Mouse (Mus musculus) MEL (cell line): Measurements from ENCODE around the gene Man1c1.

Experiments used
- CHD1 ChIP-seq: IDR thresholded peaks from 2 replicates; pipeline ENCODE4 v1.6.1; 2012; ENCODE audit warnings: low read depth, mild to moderate bottlenecking, inconsistent platforms, low read length, improper control_type of control experiment
- CTCF ChIP-seq, 3 experiments: IDR thresholded peaks in 2 of 3; conservative IDR thresholded peaks in 1 of 3; 2 replicates each; pipeline ENCODE4 v1.5.1; 2011 to 2012; ENCODE audit warnings: low read length in 3 of 3, low read depth in 2 of 3, mild to moderate bottlenecking in 2 of 3, improper control_type of control experiment in 1 of 3, inconsistent platforms in 1 of 3, mixed read lengths in 1 of 3, moderate library complexity in 1 of 3; ENCODE audit not compliant: control insufficient read depth in 1 of 3, insufficient read depth in 1 of 3, poor library complexity in 1 of 3, severe bottlenecking in 1 of 3
- EP300 ChIP-seq, 2 experiments: IDR thresholded peaks; 2 replicates each; pipeline ENCODE4 v1.6.1; 2011; ENCODE audit warnings: improper control_type of control experiment in 2 of 2, low read length in 2 of 2, low read depth in 1 of 2, mild to moderate bottlenecking in 1 of 2
- GABPA ChIP-seq: IDR thresholded peaks from 2 replicates; pipeline ENCODE4 v1.6.1; 2012; ENCODE audit warnings: low read depth, mild to moderate bottlenecking, inconsistent platforms, low read length, improper control_type of control experiment, moderate library complexity
- JUND ChIP-seq: IDR thresholded peaks from 2 replicates; pipeline ENCODE4 v1.6.1; 2011; ENCODE audit warnings: low read depth, mild to moderate bottlenecking, improper control_type of control experiment, low read length
- MXI1 ChIP-seq: IDR thresholded peaks from 2 replicates; pipeline ENCODE4 v1.6.1; 2011; ENCODE audit warnings: mild to moderate bottlenecking, low read depth, low read length, improper control_type of control experiment
- RAD21 ChIP-seq: IDR thresholded peaks from 2 replicates; pipeline ENCODE4 v1.6.1; 2011; ENCODE audit warnings: mild to moderate bottlenecking, low read depth, low read length, improper control_type of control experiment
- TCF12 ChIP-seq: IDR thresholded peaks from 2 replicates; pipeline ENCODE4 v1.6.1; 2014; ENCODE audit warnings: low read depth, mild to moderate bottlenecking, inconsistent platforms, low read length, improper control_type of control experiment, moderate library complexity
- ZKSCAN1 ChIP-seq: IDR thresholded peaks from 2 replicates; pipeline ENCODE4 v1.6.1; 2012; ENCODE audit warnings: low read depth, mild to moderate bottlenecking, inconsistent platforms, low read length, improper control_type of control experiment, moderate library complexity
- ZMIZ1 ChIP-seq: IDR thresholded peaks from 2 replicates; pipeline ENCODE4 v1.6.1; 2012; ENCODE audit warnings: low read depth, mild to moderate bottlenecking, inconsistent platforms, low read length, improper control_type of control experiment, moderate library complexity
- ZNF384 ChIP-seq: IDR thresholded peaks from 2 replicates; pipeline ENCODE4 v1.6.1; 2012; ENCODE audit warnings: low read depth, mild to moderate bottlenecking, inconsistent platforms, low read length, improper control_type of control experiment

DNA sequence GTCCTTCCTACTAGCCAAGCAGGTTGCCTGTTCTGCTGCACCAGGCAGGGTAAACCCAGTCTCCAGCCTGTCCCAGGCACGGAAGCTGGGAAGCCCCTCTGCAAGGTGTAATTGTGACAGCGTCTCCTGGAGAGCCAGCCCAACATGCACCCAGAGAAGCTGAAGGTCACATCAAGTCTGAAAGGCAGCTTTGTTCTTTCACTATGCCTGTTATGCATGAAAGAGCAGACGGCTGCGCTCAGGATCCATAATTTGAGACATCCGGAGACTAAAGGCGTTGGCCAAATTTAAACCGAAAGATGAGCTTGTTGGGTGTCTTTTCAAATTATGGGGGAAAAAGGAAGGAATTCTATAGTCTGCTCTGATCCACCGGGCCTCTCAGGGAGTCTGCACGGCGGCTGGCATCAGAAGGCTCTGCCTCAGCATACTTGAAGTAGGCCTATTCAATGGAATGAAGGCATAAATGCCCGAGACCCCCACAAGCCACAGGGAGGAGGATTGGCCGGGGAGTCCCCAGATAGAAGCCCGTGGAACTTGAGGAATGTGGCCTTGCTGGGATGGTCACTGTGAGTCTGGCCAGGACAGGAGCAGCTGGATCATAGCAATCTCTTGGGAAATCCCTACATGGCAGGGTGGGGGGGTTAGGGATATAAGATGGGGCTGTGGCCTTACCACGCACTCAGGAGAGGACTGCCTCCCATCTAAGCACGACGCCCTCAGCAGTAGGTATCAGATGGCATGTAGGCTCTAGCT lies 40.0 kb upstream of the Man1c1 start:
- no peak for TF ChIP-seq CTCF (IDR thresholded peaks at IDR 0.05 in 2 of 3, conservative IDR thresholded peaks at IDR 0.05 in 1 of 3; ENCODE audit: control insufficient read depth in 1 of 3, insufficient read depth in 1 of 3, low read depth in 2 of 3, low read length in 3 of 3, poor library complexity in 1 of 3, severe bottlenecking in 1 of 3)
- no peak for TF ChIP-seq ZMIZ1
- no peak for TF ChIP-seq EP300 (IDR thresholded peaks at IDR 0.05; ENCODE audit: low read depth in 1 of 2, low read length in 2 of 2)
- TF ChIP-seq JUND: no peak
- no peak for TF ChIP-seq ZNF384
- no peak for TF ChIP-seq ZKSCAN1
- TF ChIP-seq TCF12: no peak
- no peak for TF ChIP-seq MXI1
- TF ChIP-seq GABPA: no peak
- no peak for TF ChIP-seq RAD21
- no peak for TF ChIP-seq CHD1
